Mouse (Mus musculus) left cerebral cortex, adult 8-10 months (tissue): Measurements from ENCODE around the gene Panx2. TPM values are rescaled to one million over a fixed set of nuclear protein-coding genes. Genes with fewer than 3 reads are reported as not detected.
A peak's percentile ranks its signal among the peaks of the same experiment; 100 is the strongest.

Experiments
- DNase-seq, 2 experiments: peaks; one replicate each; pipeline ENCODE4 v3.0.0; 2022; ENCODE audit warnings: low spot score in 2 of 2
- total RNA-seq, 4 experiments: library from RNA; stranded (reverse); gene quantifications; 2 replicates each; pipeline ENCODE4 v1.2.4; 2022

The Panx2 gene
- total RNA-seq, 4 experiments from 2014 or later, result 108 to 121 (median 111) TPM

- DNase-seq, result no peak
These were observed 15.3 kb downstream of the Panx2 start, which contains the start of gene Trabd for GRCm38 (mm10) chr15:89074613-89075477. Gene Trabd, plus strand, starts transcription at chr15:89075124.

- DNase-seq, result peak; percentile 76 to 80
These were observed 16.1 kb downstream of the Panx2 start for GRCm38 (mm10) chr15:89075478-89076147.

- no peak for DNase-seq
These were observed 16.7 kb downstream of the Panx2 start for GRCm38 (mm10) chr15:89076156-89076731.

- DNase-seq, result no peak
These were observed 18.8 kb downstream of the Panx2 start for GRCm38 (mm10) chr15:89078208-89078836.

- DNase-seq, result no peak
These were observed 24.4 kb downstream of the Panx2 start for GRCm38 (mm10) chr15:89083906-89084305.

- DNase-seq, result no peak
These were observed 25.3 kb downstream of the Panx2 start for GRCm38 (mm10) chr15:89084826-89085225.

- DNase-seq, result peak; percentile 74 to 86
These were observed 29.2 kb downstream of the Panx2 start, which contains the start of gene Selenoo for GRCm38 (mm10) chr15:89088607-89089247. Gene Selenoo, plus strand, starts transcription at chr15:89089084.

GRCm38 (mm10) chr15:89089248-89090051 lies 29.9 kb downstream of the Panx2 start:
- DNase-seq, result no peak

- no peak for DNase-seq
These were observed 31.1 kb downstream of the Panx2 start for GRCm38 (mm10) chr15:89090662-89091061.

- no peak for DNase-seq
These were observed 32.6 kb downstream of the Panx2 start for GRCm38 (mm10) chr15:89092181-89092580.

- DNase-seq, result no peak
These were observed 37.9 kb downstream of the Panx2 start for GRCm38 (mm10) chr15:89097450-89097849.

GRCm38 (mm10) chr15:89098616-89099015 lies 39.1 kb downstream of the Panx2 start:
- DNase-seq, result no peak

- no peak for DNase-seq
These were observed 41.3 kb downstream of the Panx2 start for GRCm38 (mm10) chr15:89100823-89101222.

- no peak for DNase-seq
These were observed 43.1 kb downstream of the Panx2 start for GRCm38 (mm10) chr15:89102646-89103045.

GRCm38 (mm10) chr15:89103921-89104320 lies 44.4 kb downstream of the Panx2 start:
- no peak for DNase-seq

- peak in 1 of 2 experiments; percentile 71 for DNase-seq
These were observed 44.9 kb downstream of the Panx2 start for GRCm38 (mm10) chr15:89104425-89104824.

- DNase-seq, result peak in 1 of 2 experiments; percentile 62
These were observed 46.5 kb downstream of the Panx2 start for GRCm38 (mm10) chr15:89106073-89106472.

- no peak for DNase-seq
These were observed 47.4 kb downstream of the Panx2 start for GRCm38 (mm10) chr15:89106976-89107375.

- DNase-seq, result no peak
These were observed 50.6 kb downstream of the Panx2 start for GRCm38 (mm10) chr15:89110147-89110546.

GRCm38 (mm10) chr15:89118007-89118406 lies 58.5 kb downstream of the Panx2 start:
- DNase-seq, result no peak
